In the genomic region with DNA sequence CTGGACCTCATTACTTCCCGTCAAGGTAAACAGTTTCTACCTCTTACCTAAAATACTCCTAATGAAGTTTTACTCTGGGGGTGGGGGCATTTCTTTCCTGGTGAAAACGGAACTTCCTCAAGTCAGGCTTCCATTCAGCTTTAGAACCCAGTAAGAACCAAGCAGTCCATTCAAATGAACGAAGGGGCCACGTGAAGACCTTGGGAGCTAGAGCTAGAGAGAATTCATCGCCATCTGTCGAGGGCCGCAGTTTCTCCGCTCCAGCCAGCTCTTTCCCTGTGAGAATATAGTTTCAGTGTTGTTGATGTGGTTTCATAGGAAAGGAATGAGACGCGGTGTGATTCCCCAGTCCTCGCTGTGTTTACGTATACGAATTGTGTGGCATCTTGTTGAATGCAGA, we compare ENCODE assay signal across 9 mouse cellular contexts. TPM values are rescaled to one million over a fixed set of nuclear protein-coding genes. Genes with fewer than 3 reads are reported as not detected.
DNase-seq lines count a peak whose midpoint lies in the region; ATAC-seq and TF ChIP-seq lines count a peak whose summit lies in the region.
"Had no signal": no experiment of that assay in that cellular context is flagged by ENCODE, and none has a peak within 500 bp of the region (broad histone marks: within the 10 kb centered on the region; RNA-seq: fewer than 3 reads in every experiment).

No protein-coding gene starts in this region.

- no peak overlapping the region for H3K27ac ChIP-seq in heart, embryonic 11.5 days (ENCODE audit: low read depth, low read length)
- no peak overlapping the region for H3K27ac ChIP-seq in heart, adult 2 months
- no peak overlapping the region for H3K27ac ChIP-seq in hindbrain, embryonic 12.5 days
- no peak overlapping the region for H3K27ac ChIP-seq in midbrain, embryonic 10.5 days (replicated peaks)

- H3K4me1 ChIP-seq in heart, embryonic 11.5 days (ENCODE audit: control insufficient read depth, insufficient read depth, low read length): no peaks in the 10 kb centered on the region
- H3K4me1 ChIP-seq in heart, adult 2 months (ENCODE audit: control insufficient read depth, insufficient read depth, low read length): no peaks in the 10 kb centered on the region
- peaks cover 3% of the 10 kb centered on the region; the same call in 1 of the 2 replicates for H3K4me1 ChIP-seq in hindbrain, embryonic 12.5 days
- H3K4me1 ChIP-seq in midbrain, embryonic 10.5 days: peaks cover 8% of the 10 kb centered on the region

- WGBS in heart, embryonic 11.5 days (ENCODE audit: insufficient replicate concordance): 43% methylated on average over 13 of the region's 13 CpGs
- 46% methylated on average over 13 of the region's 13 CpGs for WGBS in heart, adult 2 months
- 54% methylated on average over 13 of the region's 13 CpGs for WGBS in hindbrain, embryonic 12.5 days
- WGBS in midbrain, embryonic 10.5 days: 50% methylated on average over 13 of the region's 13 CpGs

- no peak for TF ChIP-seq POLR2A in heart, adult 2 months (IDR thresholded peaks at IDR 0.05; ENCODE audit: insufficient read depth, low read depth, low read length)

- H3K9ac ChIP-seq in heart, embryonic 11.5 days (ENCODE audit: low read depth, low read length): peak overlapping the region; percentile 60; the same call in 1 of the 2 replicates
- H3K9ac ChIP-seq in heart, adult 2 months (ENCODE audit: low read depth, low read length): no peak overlapping the region
- no peak overlapping the region for H3K9ac ChIP-seq in hindbrain, embryonic 12.5 days

- no peak for TF ChIP-seq CTCF in heart, adult 2 months (IDR thresholded peaks at IDR 0.05)

- H3K4me2 ChIP-seq in heart, embryonic 11.5 days: peak overlapping the region; percentile 67
- H3K4me2 ChIP-seq in hindbrain, embryonic 12.5 days (replicated peaks): peak overlapping the region; percentile 44

- H3K9me3 ChIP-seq in heart, embryonic 11.5 days (replicated peaks; ENCODE audit: control insufficient read depth, low read length): no peaks in the 10 kb centered on the region
- no peaks in the 10 kb centered on the region for H3K9me3 ChIP-seq in hindbrain, embryonic 12.5 days (replicated peaks)
- no peaks in the 10 kb centered on the region for H3K9me3 ChIP-seq in midbrain, embryonic 10.5 days (replicated peaks)

- no peak for TF ChIP-seq EP300 in heart, adult 2 months (IDR thresholded peaks at IDR 0.05; ENCODE audit: insufficient read depth, low read depth, low read length)

- peak overlapping the region; percentile 30 for H3K4me3 ChIP-seq in heart, embryonic 11.5 days (ENCODE audit: low read depth, low read length)
- no peak overlapping the region for H3K4me3 ChIP-seq in heart, adult 2 months
- H3K4me3 ChIP-seq in hindbrain, embryonic 12.5 days: 0 out of 2 replicates have a peak overlapping the region, but pooled peaks have one; percentile 9
- H3K4me3 ChIP-seq in midbrain, embryonic 10.5 days: peak overlapping the region; percentile 41; the same call in 1 of the 2 replicates

- intact Hi-C loops in heart, adult 2 months (cut with DNase I): no loop called here
- intact Hi-C loops in left cerebral cortex, postnatal 25 days (cut with DNase I): no loop called here

- no peaks in the 10 kb centered on the region for H3K27me3 ChIP-seq in heart, embryonic 11.5 days (ENCODE audit: control insufficient read depth, insufficient read depth, low read length)
- no peaks in the 10 kb centered on the region for H3K27me3 ChIP-seq in heart, adult 2 months (ENCODE audit: control insufficient read depth, insufficient read depth, low read length)
- H3K27me3 ChIP-seq in hindbrain, embryonic 12.5 days: no peaks in the 10 kb centered on the region; the same call in 1 of the 2 replicates
- H3K27me3 ChIP-seq in midbrain, embryonic 10.5 days (ENCODE audit: low read depth, poor library complexity, severe bottlenecking): peaks cover 14% of the 10 kb centered on the region

- H3K79me2 ChIP-seq in heart, adult 2 months (replicated peaks; ENCODE audit: control insufficient read depth, insufficient read depth, low read length): no peaks in the 10 kb centered on the region

- DNase-seq in heart, adult 2 months: no peak
- DNase-seq in ES-CJ7 (ENCODE audit: low read depth, low spot score): peak; percentile 12
- no peak for DNase-seq in midbrain, embryonic 10.5 days (ENCODE audit: low spot score)
- no peak for DNase-seq in urinary bladder, postnatal 14 days (ENCODE audit: low spot score)
- no peak for DNase-seq in left cerebral cortex, postnatal 25 days (ENCODE audit: low spot score in 2 of 2)
- no peak for DNase-seq in ovary, adult 18-20 months (ENCODE audit: low spot score)

- no peaks in the 10 kb centered on the region for H3K36me3 ChIP-seq in heart, embryonic 11.5 days (ENCODE audit: control insufficient read depth, insufficient read depth, low read length)
- no peaks in the 10 kb centered on the region for H3K36me3 ChIP-seq in heart, adult 2 months (ENCODE audit: control insufficient read depth, insufficient read depth, low read length)
- H3K36me3 ChIP-seq in hindbrain, embryonic 12.5 days: no peaks in the 10 kb centered on the region
- no peaks in the 10 kb centered on the region for H3K36me3 ChIP-seq in midbrain, embryonic 10.5 days

- ATAC-seq in heart, embryonic 11.5 days (replicated peaks; ENCODE audit: insufficient number of reproducible peaks, low FRiP score, low TSS enrichment): no peak
- ATAC-seq in hindbrain, embryonic 12.5 days (ENCODE audit: low FRiP score): no peak

RNA-seq across cellular contexts. Expression of a gene that starts 12.0 kb away (rescaled TPM):
- 0.07 and 0.40 TPM in 2 replicates for polyA plus RNA-seq in heart, embryonic 11.5 days (2014; fragmentation: Nextera tagmentation; extraction: Ambion mirVana)
- under 1 TPM; 0.16 to 0.18 TPM for total RNA-seq in heart, adult 2 months (2021)
- 0.09 and 0.14 TPM in 2 replicates for polyA plus RNA-seq in heart, adult 2 months (2012; rRNA removed)
- 0.14 and 0.25 TPM in 2 replicates for polyA plus RNA-seq in hindbrain, embryonic 12.5 days (2016; fragmentation: Nextera tagmentation; extraction: Ambion mirVana)
- polyA plus RNA-seq in midbrain, embryonic 10.5 days (2016; fragmentation: Nextera tagmentation; extraction: Ambion mirVana): 0.05 and 0.09 TPM in 2 replicates
- under 1 TPM; 0.16 to 0.27 TPM for total RNA-seq in left cerebral cortex, postnatal 25 days (2021)
- polyA plus RNA-seq: liver, adult 2 months had no signal

RNA-seq across cellular contexts. Expression of a gene that starts 36.8 kb away (rescaled TPM):
- 9.5 and 9.6 TPM in 2 replicates for polyA plus RNA-seq in heart, embryonic 11.5 days (2014; fragmentation: Nextera tagmentation; extraction: Ambion mirVana)
- 1 to 10 TPM; 5.9 to 6.0 TPM for total RNA-seq in heart, adult 2 months (2021)
- 5.7 and 7.2 TPM in 2 replicates for polyA plus RNA-seq in heart, adult 2 months (2012; rRNA removed)
- 11.9 and 14.7 TPM in 2 replicates for polyA plus RNA-seq in hindbrain, embryonic 12.5 days (2016; fragmentation: Nextera tagmentation; extraction: Ambion mirVana)
- 18.2 and 18.3 TPM in 2 replicates for polyA plus RNA-seq in midbrain, embryonic 10.5 days (2016; fragmentation: Nextera tagmentation; extraction: Ambion mirVana)
- total RNA-seq in left cerebral cortex, postnatal 25 days (2021): 10 to 100 TPM; 12.4 to 12.7 TPM

RNA-seq across cellular contexts. Expression of a gene that starts 47.4 kb away (rescaled TPM):
- polyA plus RNA-seq in heart, embryonic 11.5 days (2014; fragmentation: Nextera tagmentation; extraction: Ambion mirVana): 10.3 and 11.0 TPM in 2 replicates
- 1 to 10 TPM; 3.4 to 4.0 TPM for total RNA-seq in heart, adult 2 months (2021)
- 2.0 and 3.8 TPM in 2 replicates for polyA plus RNA-seq in heart, adult 2 months (2012; rRNA removed)
- polyA plus RNA-seq in hindbrain, embryonic 12.5 days (2016; fragmentation: Nextera tagmentation; extraction: Ambion mirVana): 16.9 and 17.3 TPM in 2 replicates
- polyA plus RNA-seq in midbrain, embryonic 10.5 days (2016; fragmentation: Nextera tagmentation; extraction: Ambion mirVana): 7.3 and 9.1 TPM in 2 replicates
- 10 to 100 TPM; 31.0 to 33.3 TPM for total RNA-seq in left cerebral cortex, postnatal 25 days (2021)
